ENCODE assay signal across 31 mouse cellular contexts in the genomic region with DNA sequence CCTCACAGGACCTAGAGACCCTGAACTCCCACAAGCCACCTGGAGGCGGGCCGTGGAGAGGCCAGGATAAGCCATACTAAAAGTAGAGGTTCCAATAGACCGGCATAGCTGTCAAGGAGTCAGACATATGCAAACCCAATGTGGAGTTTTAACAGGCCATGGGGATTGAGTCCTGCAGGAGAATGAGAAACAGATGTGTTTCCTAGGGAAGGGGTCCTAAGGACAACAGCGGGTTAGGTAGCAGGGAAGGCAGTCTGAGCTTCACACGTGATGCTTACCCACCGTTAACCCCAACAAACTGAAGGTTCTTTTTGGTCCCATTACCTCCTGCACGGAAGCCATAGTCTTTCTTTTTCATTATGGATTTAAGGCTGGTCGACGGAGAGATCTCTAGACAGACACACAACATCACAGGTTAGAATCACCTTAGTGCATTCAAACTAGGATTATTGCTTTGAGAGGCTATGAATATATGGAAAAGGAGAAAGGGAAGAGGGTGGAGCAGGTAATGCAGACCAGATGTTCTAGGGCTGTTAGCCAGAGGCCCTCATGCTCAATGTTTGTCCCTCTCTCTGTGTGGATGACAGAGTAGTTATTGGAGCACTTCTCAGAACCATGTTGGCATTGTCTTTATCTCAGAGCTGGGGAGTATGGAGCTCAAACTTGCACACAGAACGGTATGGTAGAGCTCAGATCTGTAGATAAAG. TPM values are rescaled to one million over a fixed set of nuclear protein-coding genes. Genes with fewer than 3 reads are reported as not detected.
DNase-seq lines count a peak whose midpoint lies in the region; ATAC-seq and TF ChIP-seq lines count a peak whose summit lies in the region.
"Had no signal": no experiment of that assay in that cellular context is flagged by ENCODE, and none has a peak within 500 bp of the region (broad histone marks: within the 10 kb centered on the region; RNA-seq: fewer than 3 reads in every experiment).

No protein-coding gene starts in this region.

- no peaks in the 10 kb centered on the region; the same call in 1 of the 2 replicates for H3K36me3 ChIP-seq in embryonic facial prominence, embryonic 11.5 days (replicated peaks; ENCODE audit: control insufficient read depth, insufficient read depth, low read depth, low read length)
- peaks cover 19% of the 10 kb centered on the region for H3K36me3 ChIP-seq in limb, embryonic 14.5 days (ENCODE audit: control insufficient read depth, insufficient read depth, low read length)
- H3K36me3 ChIP-seq: forebrain, embryonic 15.5 days; hindbrain, embryonic 10.5 days; hindbrain, embryonic 15.5 days; liver, embryonic 15.5 days; midbrain, embryonic 12.5 days; neural tube, embryonic 13.5 days had no signal

- peak overlapping the region; percentile 62 for H3K27ac ChIP-seq in embryonic facial prominence, embryonic 11.5 days (replicated peaks; ENCODE audit: low read depth, low read length)
- H3K27ac ChIP-seq in limb, embryonic 14.5 days (replicated peaks; ENCODE audit: low read depth, low read length): peak overlapping the region; percentile 43
- H3K27ac ChIP-seq: forebrain, embryonic 15.5 days; hindbrain, embryonic 10.5 days; hindbrain, embryonic 15.5 days; kidney, postnatal 0 days; liver, embryonic 15.5 days; lung, embryonic 15.5 days; midbrain, embryonic 12.5 days; neural tube, embryonic 13.5 days had no signal

- WGBS in embryonic facial prominence, embryonic 11.5 days: 35% methylated on average over 10 of the region's 10 CpGs
- WGBS in limb, embryonic 14.5 days: 24% methylated on average over 10 of the region's 10 CpGs

- ATAC-seq in embryonic facial prominence, embryonic 11.5 days (replicated peaks; ENCODE audit: insufficient number of reproducible peaks, low FRiP score, low TSS enrichment, low read depth): peak; percentile 65
- peak; percentile 83 for ATAC-seq in limb, embryonic 14.5 days (ENCODE audit: low FRiP score, low read depth)
- ATAC-seq: forebrain, embryonic 15.5 days; Patski had no signal

- H3K4me3 ChIP-seq in embryonic facial prominence, embryonic 11.5 days (ENCODE audit: low read depth, low read length): no peak overlapping the region
- H3K4me3 ChIP-seq in limb, embryonic 14.5 days (replicated peaks; ENCODE audit: low read length): no peak overlapping the region
- H3K4me3 ChIP-seq: forebrain, embryonic 15.5 days; hindbrain, embryonic 10.5 days; hindbrain, embryonic 15.5 days; liver, embryonic 15.5 days; lung, embryonic 15.5 days; midbrain, embryonic 12.5 days; myocyte; neural tube, embryonic 13.5 days had no signal

- TF ChIP-seq POLR2A in limb, embryonic 14.5 days (IDR thresholded peaks at IDR 0.05; ENCODE audit: borderline replicate concordance, extremely low read depth, insufficient read depth, insufficient read length): no peak

- no peak overlapping the region for H3K4me2 ChIP-seq in embryonic facial prominence, embryonic 11.5 days (ENCODE audit: low read depth, low read length)
- no peak overlapping the region for H3K4me2 ChIP-seq in limb, embryonic 14.5 days (replicated peaks; ENCODE audit: low read depth, low read length, severe bottlenecking)
- H3K4me2 ChIP-seq: forebrain, embryonic 15.5 days; hindbrain, embryonic 15.5 days; liver, embryonic 15.5 days; lung, embryonic 15.5 days; midbrain, embryonic 12.5 days; neural tube, embryonic 13.5 days had no signal

- no peak overlapping the region for H3K9ac ChIP-seq in embryonic facial prominence, embryonic 11.5 days (replicated peaks; ENCODE audit: low read length)
- H3K9ac ChIP-seq in limb, embryonic 14.5 days (ENCODE audit: low read depth, low read length, severe bottlenecking): no peak overlapping the region
- H3K9ac ChIP-seq: forebrain, embryonic 15.5 days; hindbrain, embryonic 15.5 days; liver, embryonic 15.5 days; lung, embryonic 15.5 days; midbrain, embryonic 12.5 days; neural tube, embryonic 13.5 days had no signal

- DNase-seq in embryo, embryonic 10.5 days (ENCODE audit: low spot score): peak; percentile 66
- DNase-seq in embryonic facial prominence, embryonic 11.5 days (ENCODE audit: low spot score): peak; percentile 86
- peak; percentile 81 for DNase-seq in hindlimb bud, embryonic 11.5 days (ENCODE audit: extremely low spot score, low read depth, low spot score)
- DNase-seq in limb, embryonic 14.5 days (ENCODE audit: low spot score): peak; percentile 45
- no peak for DNase-seq in natural killer cell, adult 2 months (ENCODE audit: low spot score in 2 of 2)
- DNase-seq in thymus, adult 18-20 months: no peak
- DNase-seq in ovary, adult 18-20 months (ENCODE audit: low spot score): no peak
- DNase-seq in lung, adult 18-20 months: no peak
- DNase-seq: adrenal gland, postnatal 10 days; cerebellum, adult 11 months; cerebellum, adult 9-10 months; heart, postnatal 14 days; kidney, adult 18-20 months; kidney, postnatal 4 days had no signal

- peaks cover 5% of the 10 kb centered on the region for H3K4me1 ChIP-seq in embryonic facial prominence, embryonic 11.5 days (ENCODE audit: control insufficient read depth, insufficient read depth, low read length)
- H3K4me1 ChIP-seq in limb, embryonic 14.5 days (ENCODE audit: control insufficient read depth, insufficient read depth, low read length): peaks cover 38% of the 10 kb centered on the region
- H3K4me1 ChIP-seq: liver, embryonic 15.5 days had no signal

- H3K27me3 ChIP-seq in embryonic facial prominence, embryonic 11.5 days (ENCODE audit: control insufficient read depth, insufficient read depth, low read length): no peaks in the 10 kb centered on the region
- no peaks in the 10 kb centered on the region for H3K27me3 ChIP-seq in limb, embryonic 14.5 days (ENCODE audit: control insufficient read depth, insufficient read depth, low read length)
- H3K27me3 ChIP-seq: forebrain, embryonic 15.5 days; lung, embryonic 15.5 days; Patski had no signal

- H3K9me3 ChIP-seq in embryonic facial prominence, embryonic 11.5 days (replicated peaks; ENCODE audit: control insufficient read depth, low read length): no peaks in the 10 kb centered on the region
- H3K9me3 ChIP-seq in limb, embryonic 14.5 days (ENCODE audit: control insufficient read depth, low read length): no peaks in the 10 kb centered on the region
- H3K9me3 ChIP-seq: forebrain, embryonic 15.5 days; hindbrain, embryonic 10.5 days; hindbrain, embryonic 15.5 days; liver, embryonic 15.5 days; lung, embryonic 15.5 days; midbrain, embryonic 12.5 days; neural tube, embryonic 13.5 days had no signal

RNA-seq across cellular contexts. Expression of gene Kank4, which starts 40.5 kb away (rescaled TPM):
- 3.3 and 3.9 TPM in 2 replicates for polyA plus RNA-seq in embryonic facial prominence, embryonic 11.5 days (2014; fragmentation: Nextera tagmentation; extraction: Ambion mirVana)
- polyA plus RNA-seq in limb, embryonic 14.5 days (2012; rRNA removed): 11.6 and 12.5 TPM in 2 replicates
- polyA plus RNA-seq in limb, embryonic 14.5 days (2014; fragmentation: Nextera tagmentation; extraction: Ambion mirVana): 3.7 and 4.0 TPM in 2 replicates
- polyA plus RNA-seq: Patski had no signal

RNA-seq across cellular contexts. Expression of gene I0C0044D17Rik, which starts 46.8 kb away (rescaled TPM):
- polyA plus RNA-seq in embryonic facial prominence, embryonic 11.5 days (2014; fragmentation: Nextera tagmentation; extraction: Ambion mirVana): not detected in 2 replicates
- not detected in 2 replicates for polyA plus RNA-seq in limb, embryonic 14.5 days (2012; rRNA removed)
- not detected in 2 replicates for polyA plus RNA-seq in limb, embryonic 14.5 days (2014; fragmentation: Nextera tagmentation; extraction: Ambion mirVana)
- polyA plus RNA-seq: forebrain, embryonic 15.5 days; heart, embryonic 14.5 days; hindbrain, embryonic 10.5 days; hindbrain, embryonic 15.5 days; intestine, embryonic 14.5 days; kidney, postnatal 0 days; liver, adult 2 months; liver, embryonic 15.5 days; lung, embryonic 15.5 days; midbrain, embryonic 12.5 days; midbrain, postnatal 0 days; myocyte; neural tube, embryonic 13.5 days; Patski; small intestine, adult 2 months; stomach, embryonic 14.5 days; testis, adult 2 months had no signal

RNA-seq across cellular contexts. Expression of gene L1td1, which starts 50.3 kb away (rescaled TPM):
- polyA plus RNA-seq in embryonic facial prominence, embryonic 11.5 days (2014; fragmentation: Nextera tagmentation; extraction: Ambion mirVana): 0.24 and 0.32 TPM in 2 replicates
- polyA plus RNA-seq in limb, embryonic 14.5 days (2012; rRNA removed): 0.78 and 1.6 TPM in 2 replicates
- polyA plus RNA-seq in limb, embryonic 14.5 days (2014; fragmentation: Nextera tagmentation; extraction: Ambion mirVana): 0.40 and 0.62 TPM in 2 replicates
- polyA plus RNA-seq: forebrain, embryonic 15.5 days; heart, embryonic 14.5 days; hindbrain, embryonic 10.5 days; liver, adult 2 months; liver, embryonic 15.5 days; midbrain, postnatal 0 days; myocyte; neural tube, embryonic 13.5 days; Patski; small intestine, adult 2 months had no signal

Comparison
In these comparisons a context has a peak if more than half of its experiments do, and no peak if none do; other contexts are left out.
1. DNase-seq: peak in embryo, embryonic 10.5 days (single experiment), embryonic facial prominence, embryonic 11.5 days (single experiment), hindlimb bud, embryonic 11.5 days (single experiment) and limb, embryonic 14.5 days (single experiment); none in natural killer cell, adult 2 months (0 of 2), thymus, adult 18-20 months (0 of 2), ovary, adult 18-20 months (single experiment) and lung, adult 18-20 months (0 of 2).